Mouse (Mus musculus) layer of hippocampus, postnatal 14 days (tissue): ENCODE data around the gene Rrp7a. TPM values are rescaled to one million over a fixed set of nuclear protein-coding genes. Genes with fewer than 3 reads are reported as not detected.
A peak's percentile ranks its signal among the peaks of the same experiment; 100 is the strongest.

Experiments
- DNase-seq, 2 experiments: peaks; one replicate each; pipeline ENCODE4 v3.0.0; 2021 to 2022; ENCODE audit warnings: low spot score in 2 of 2, mixed read lengths in 1 of 2
- total RNA-seq, 2 experiments: library from RNA; stranded (reverse); gene quantifications; 2 replicates each; pipeline ENCODE4 v1.2.3; 2021

The Rrp7a gene
- total RNA-seq, 2 experiments from 2014 or later, result 128 to 133 TPM

DNA sequence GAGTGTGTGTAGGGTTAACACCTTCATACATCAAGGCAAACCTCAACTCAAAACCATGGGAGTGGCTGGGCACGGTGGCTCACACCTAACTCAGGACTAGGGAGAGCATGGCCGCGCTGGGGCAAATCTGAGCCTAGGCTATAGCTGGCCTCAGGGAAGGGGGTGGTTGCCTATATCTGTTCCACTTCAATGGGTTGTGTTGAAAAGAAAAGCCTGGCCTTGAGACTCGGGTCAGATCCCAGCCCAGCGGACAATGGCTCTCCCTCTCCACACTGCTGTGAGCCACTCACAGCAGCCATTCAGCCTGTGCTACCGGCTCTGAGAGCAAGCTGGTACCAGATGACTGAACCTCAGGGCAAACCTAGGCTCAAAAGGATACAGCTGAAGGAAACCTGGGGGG, 7.5 kb downstream of the Rrp7a start:
- DNase-seq, result no peak

- no peak for DNase-seq
Observed at GRCm38 (mm10) chr15:83114106-83114505, 8.5 kb downstream of the Rrp7a start.

DNA sequence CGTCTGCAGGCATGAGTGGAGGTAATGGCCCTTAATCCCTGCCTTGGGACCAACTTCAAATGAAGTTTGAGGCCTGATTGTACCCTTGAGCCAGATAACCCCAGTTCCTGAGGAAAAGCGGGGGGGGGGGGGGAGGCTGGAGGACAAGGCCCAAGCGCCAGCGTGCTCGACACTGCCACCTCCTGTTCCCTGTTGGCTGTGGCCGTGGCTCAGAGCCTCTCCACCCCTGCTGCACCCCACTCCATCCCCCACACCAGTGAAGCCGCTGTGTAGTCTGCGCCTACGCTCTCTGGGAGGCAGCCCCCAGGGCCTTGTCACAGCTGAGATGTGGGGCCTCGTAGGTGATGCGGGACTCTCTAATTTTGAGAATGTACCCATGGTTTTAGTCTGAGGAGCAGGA, 9.7 kb downstream of the Rrp7a start:
- peak; percentile 46 to 59 for DNase-seq

- DNase-seq, result no peak
Observed at GRCm38 (mm10) chr15:83111874-83112273, 10.7 kb downstream of the Rrp7a start.

- no peak for DNase-seq
Observed at GRCm38 (mm10) chr15:83111290-83111689, 11.3 kb downstream of the Rrp7a start.

- no peak for DNase-seq
Observed at GRCm38 (mm10) chr15:83107814-83108213, 14.8 kb downstream of the Rrp7a start.

- no peak for DNase-seq
Observed at GRCm38 (mm10) chr15:83106426-83106825, 16.2 kb downstream of the Rrp7a start.

GRCm38 (mm10) chr15:83103111-83103510, 19.5 kb downstream of the Rrp7a start:
- no peak for DNase-seq

- DNase-seq, result no peak
Observed at GRCm38 (mm10) chr15:83100332-83100662, 22.3 kb downstream of the Rrp7a start.

GRCm38 (mm10) chr15:83099533-83100331, 22.9 kb downstream of the Rrp7a start:
- peak; percentile 61 to 70 for DNase-seq

GRCm38 (mm10) chr15:83095950-83096349, 26.7 kb downstream of the Rrp7a start:
- DNase-seq, result no peak

- DNase-seq, result no peak
Observed at GRCm38 (mm10) chr15:83093687-83094086, 28.9 kb downstream of the Rrp7a start.

DNA sequence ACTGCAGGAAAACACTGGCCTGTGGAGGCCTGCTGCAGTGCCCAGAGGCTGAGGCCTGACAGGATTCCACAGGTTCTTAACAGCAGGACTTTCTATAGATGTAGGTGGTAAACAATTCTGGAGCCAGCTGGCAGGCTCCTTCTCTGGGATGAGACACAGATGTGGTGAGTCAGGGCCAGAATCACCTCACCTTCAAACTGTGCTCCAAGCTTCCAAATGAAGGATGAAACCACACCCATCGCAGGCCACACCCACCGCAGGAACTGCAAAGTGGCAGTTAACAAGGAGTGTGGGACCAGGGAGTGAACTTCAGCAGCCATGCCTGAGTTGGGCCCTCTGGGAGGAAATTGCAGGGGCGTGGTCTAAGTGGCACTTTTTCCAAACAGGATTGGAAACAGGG, 31.7 kb downstream of the Rrp7a start:
- DNase-seq, result no peak

GRCm38 (mm10) chr15:83089429-83089605, 33.3 kb downstream of the Rrp7a start, which contains the start of gene Serhl:
Gene Serhl (plus strand): TSS chr15:83089506.
- DNase-seq, result no peak

- DNase-seq, result no peak
Observed at GRCm38 (mm10) chr15:83088495-83089428, 33.8 kb downstream of the Rrp7a start.

DNA sequence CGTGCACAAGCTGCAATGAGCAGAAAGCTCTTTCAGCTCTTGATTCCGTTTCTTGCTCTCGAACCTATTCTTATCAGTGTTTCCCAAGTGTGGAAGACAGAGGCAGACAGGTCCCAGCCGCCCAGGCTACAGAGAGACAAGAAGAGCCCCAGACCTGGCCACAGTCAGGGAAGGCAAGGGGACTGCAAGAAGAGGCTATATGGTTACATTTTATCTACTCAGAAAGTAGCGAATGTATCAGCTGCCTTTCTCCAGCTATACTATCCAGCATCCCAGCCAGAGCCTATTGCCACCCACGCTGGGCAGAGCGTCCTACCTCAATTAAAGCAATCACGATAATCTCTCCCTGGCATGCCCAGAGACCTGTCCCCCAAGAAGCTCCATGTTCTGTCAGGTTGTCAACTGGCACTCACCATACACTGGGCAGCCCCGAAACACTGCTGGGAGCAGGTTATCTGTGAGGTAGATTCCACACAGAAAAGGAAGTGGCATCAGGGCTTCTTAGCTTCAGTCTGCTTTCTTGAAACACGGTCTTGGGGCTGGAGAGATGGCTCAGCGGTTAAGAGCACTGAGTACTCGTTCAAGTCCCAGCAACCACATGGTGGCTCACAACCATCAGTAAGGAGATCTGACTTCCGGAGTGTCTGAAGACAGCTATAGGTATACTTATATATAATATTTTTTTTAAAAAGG, 35.8 kb downstream of the Rrp7a start:
- DNase-seq, result no peak

- peak in 1 of 2 experiments; percentile 27 for DNase-seq
Observed at GRCm38 (mm10) chr15:83085901-83086300, 36.7 kb downstream of the Rrp7a start.

- peak; percentile 17 to 27 for DNase-seq
Observed at GRCm38 (mm10) chr15:83084022-83084640, 38.5 kb downstream of the Rrp7a start.

DNA sequence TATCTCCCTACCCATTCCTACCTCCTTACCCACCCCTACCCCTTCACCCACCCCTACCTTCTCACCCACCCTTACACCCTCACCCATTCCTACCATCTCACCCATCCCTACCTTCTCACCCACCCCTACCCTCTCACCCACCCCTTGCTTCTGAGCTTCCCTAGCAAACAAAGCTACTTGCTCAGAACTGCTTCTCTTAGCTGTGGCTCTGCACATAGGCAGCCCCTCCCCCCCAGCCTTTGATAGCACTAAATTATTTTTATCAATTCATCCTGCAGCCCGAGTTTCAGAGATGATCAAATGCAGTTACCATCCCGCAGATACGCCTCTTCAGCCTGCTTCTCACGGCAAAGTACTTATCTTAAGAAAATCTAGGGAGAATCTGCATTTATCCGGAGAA, 39.1 kb downstream of the Rrp7a start:
- DNase-seq, result peak in 1 of 2 experiments; percentile 28

- DNase-seq, result no peak
Observed at GRCm38 (mm10) chr15:83075607-83076525, 46.7 kb downstream of the Rrp7a start.
